Mouse (Mus musculus) liver, embryonic 14.5 days (tissue): ENCODE results near the gene Ufc1. TPM values are rescaled to one million over a fixed set of nuclear protein-coding genes. Genes with fewer than 3 reads are reported as not detected.

Experiments used
- ATAC-seq: fragments of 200-750 bp; cut with Nextera tagmentation; 2 replicates; pipeline ENCODE4 v1.8.0; 2017; ENCODE audit warnings: moderate number of reproducible peaks, mild to moderate bottlenecking, moderate library complexity; ENCODE audit not compliant: insufficient read depth
- DNase-seq, 3 experiments: peaks; one replicate each; pipeline ENCODE4 v3.0.0-alpha.2; 2012 to 2013; ENCODE audit warnings: low read depth in 3 of 3, low spot score in 3 of 3
- H3K27ac ChIP-seq: fragments of 300-500 bp; sonication (generic); 2 replicates; pipeline ENCODE4 v1.5.1; 2014; ENCODE audit warnings: moderate library complexity, mild to moderate bottlenecking, control low read depth, inconsistent platforms
- H3K27me3 ChIP-seq: fragments of 300-500 bp; sonication (generic); 2 replicates; pipeline ENCODE4 v1.6.1; 2014; ENCODE audit warnings: mild to moderate bottlenecking, low read length, moderate library complexity; ENCODE audit not compliant: control insufficient read depth, insufficient read depth
- H3K36me3 ChIP-seq: fragments of 300-500 bp; sonication (generic); replicated peaks from 2 replicates; pipeline ENCODE4 v1.6.1; 2014; ENCODE audit warnings: low read depth; ENCODE audit not compliant: control insufficient read depth, insufficient read depth
- H3K4me1 ChIP-seq, 2 experiments: fragments of 200-500 bp in 1 of 2; fragments of 300-500 bp in 1 of 2; sonication (generic) in 1 of 2; replicated peaks; 2 replicates each; pipeline ENCODE4 v1.6.1; 2012 to 2014; ENCODE audit warnings: antibody characterized with exemption in 1 of 2, inconsistent platforms in 1 of 2, low read length in 1 of 2; ENCODE audit not compliant: control insufficient read depth in 2 of 2, insufficient read depth in 2 of 2
- H3K4me2 ChIP-seq: fragments of 300-500 bp; sonication (generic); 2 replicates; pipeline ENCODE4 v1.6.1; 2014; ENCODE audit warnings: low read depth, mild to moderate bottlenecking, control low read depth, moderate library complexity
- H3K4me3 ChIP-seq, 2 experiments: fragments of 200-500 bp in 1 of 2; fragments of 300-500 bp in 1 of 2; sonication (generic) in 1 of 2; 2 replicates each; pipeline ENCODE4 v1.5.1; 2012 to 2014; ENCODE audit warnings: low read depth in 2 of 2, low read length in 2 of 2, mild to moderate bottlenecking in 2 of 2, control low read depth in 1 of 2, inconsistent platforms in 1 of 2, moderate library complexity in 1 of 2; ENCODE audit not compliant: insufficient read depth in 1 of 2
- H3K9ac ChIP-seq: fragments of 300-500 bp; sonication (generic); replicated peaks from 2 replicates; pipeline ENCODE4 v1.6.1; 2014; ENCODE audit warnings: mild to moderate bottlenecking, control low read depth, moderate library complexity
- H3K9me3 ChIP-seq: fragments of 300-500 bp; sonication (generic); 2 replicates; pipeline ENCODE4 v1.6.1; 2016; ENCODE audit warnings: low read length, mixed read lengths; ENCODE audit not compliant: control insufficient read depth
- CTCF ChIP-seq: IDR thresholded peaks from 2 replicates; pipeline ENCODE4 v1.5.1; 2016; ENCODE audit warnings: antibody characterized with exemption, low read depth, control low read depth
- EP300 ChIP-seq: IDR thresholded peaks from 2 replicates; pipeline ENCODE4 v1.6.1; 2016; ENCODE audit warnings: antibody characterized with exemption, low read depth
- WGBS: fragments of 180-500 bp; shearing (Covaris S2); extraction: QIAGEN DNeasy Blood & Tissue Kit; methylation state at CpG from one replicate; pipeline ENCODE4 v1.1.7; 2014; ENCODE audit not compliant: insufficient replicate concordance; 5-methylcytosine and 5-hydroxymethylcytosine counted together
- polyA plus RNA-seq, 2 experiments: library from polyadenylated mRNA; depleted of rRNA in 1 of 2; stranded (reverse) in 1 of 2; unstranded in 1 of 2; fragments of >200 nt; fragmentation: Nextera tagmentation in 1 of 2; extraction: Ambion mirVana in 1 of 2; gene quantifications; 2 replicates each; pipeline versions ENCODE4 v1.2.1 to v1.2.3; 2012 to 2014

Gene Ufc1
- polyA plus RNA-seq, 2 experiments = 23.3 to 45.8 TPM

- no peak overlapping the region for H3K27ac ChIP-seq
- H3K36me3 ChIP-seq = peaks cover 46% of the 10 kb centered on the region
- H3K4me3 ChIP-seq = no peak overlapping the region
- peaks cover 1 to 2% of the 10 kb centered on the region in 2 experiments; a peak in 3 of 4 replicates for H3K4me1 ChIP-seq
- no peak for DNase-seq
- TF ChIP-seq EP300 (no peak), CTCF (no peak)
- WGBS = 77% methylated on average over 10 of the region's 10 CpGs
- H3K27me3 ChIP-seq = no peaks in the 10 kb centered on the region
- ATAC-seq = no peak
- no peak overlapping the region for H3K9ac ChIP-seq
- no peaks in the 10 kb centered on the region for H3K9me3 ChIP-seq
- no peak overlapping the region for H3K4me2 ChIP-seq
Measured at GRCm38 (mm10) chr1:171240911-171241310, 53.9 kb downstream of the Ufc1 start.

- DNase-seq = no peak
- Histone ChIP-seq H3K27me3 (no peaks in the 10 kb centered on the region), H3K4me1 (no peaks in the 10 kb centered on the region; a peak in 1 of 4 replicates), H3K4me2 (no peak overlapping the region), H3K36me3 (peaks cover 51% of the 10 kb centered on the region), H3K27ac (no peak overlapping the region), H3K4me3 (no peak overlapping the region), H3K9me3 (no peaks in the 10 kb centered on the region), H3K9ac (no peak overlapping the region)
- no peak for ATAC-seq
- no peak for TF ChIP-seq EP300
- 74% methylated on average over 15 of the region's 15 CpGs for WGBS
Measured at GRCm38 (mm10) chr1:171239992-171240744, 54.7 kb downstream of the Ufc1 start.

Other genes with a start within 250 kb of the Ufc1 start
- gene Fcgr3, start 230.1 kb downstream of the Ufc1 start, polyA plus RNA-seq (2012; rRNA removed) = 12.7 and 14.6 TPM in 2 replicates
- 19.2 and 24.6 TPM in 2 replicates for gene Fcgr3, start 230.1 kb downstream of the Ufc1 start, polyA plus RNA-seq (2014; fragmentation: Nextera tagmentation; extraction: Ambion mirVana)
- gene Cfap126, start 181.1 kb downstream of the Ufc1 start, polyA plus RNA-seq (2012; rRNA removed) = 1.8 and 2.2 TPM in 2 replicates
- 1.9 and 2.6 TPM in 2 replicates for gene Cfap126, start 181.1 kb downstream of the Ufc1 start, polyA plus RNA-seq (2014; fragmentation: Nextera tagmentation; extraction: Ambion mirVana)
- gene Sdhc, start 144.4 kb downstream of the Ufc1 start, polyA plus RNA-seq (2012; rRNA removed) = 103 and 111 TPM in 2 replicates
- gene Sdhc, start 144.4 kb downstream of the Ufc1 start, polyA plus RNA-seq (2014; fragmentation: Nextera tagmentation; extraction: Ambion mirVana) = 147 and 165 TPM in 2 replicates
- gene Mpz, start 144.3 kb downstream of the Ufc1 start, polyA plus RNA-seq (2012; rRNA removed) = 0.04 and 0.25 TPM in 2 replicates
- gene Mpz, start 144.3 kb downstream of the Ufc1 start, polyA plus RNA-seq (2014; fragmentation: Nextera tagmentation; extraction: Ambion mirVana) = 0.14 TPM in 1 of 2 replicates, not detected in the other
- gene Pcp4l1, start 98.8 kb downstream of the Ufc1 start, polyA plus RNA-seq (2012; rRNA removed) = 0.94 and 1.0 TPM in 2 replicates
- gene Pcp4l1, start 98.8 kb downstream of the Ufc1 start, polyA plus RNA-seq (2014; fragmentation: Nextera tagmentation; extraction: Ambion mirVana) = 1.2 and 1.3 TPM in 2 replicates
- 1.0 TPM in 2 replicates for gene Nr1i3, start 81.1 kb downstream of the Ufc1 start, polyA plus RNA-seq (2012; rRNA removed)
- gene Nr1i3, start 81.1 kb downstream of the Ufc1 start, polyA plus RNA-seq (2014; fragmentation: Nextera tagmentation; extraction: Ambion mirVana) = 0.62 and 0.88 TPM in 2 replicates
- 9.4 and 11.0 TPM in 2 replicates for gene Tomm40l, start 72.5 kb downstream of the Ufc1 start, polyA plus RNA-seq (2012; rRNA removed)
- 16.0 and 17.5 TPM in 2 replicates for gene Tomm40l, start 72.5 kb downstream of the Ufc1 start, polyA plus RNA-seq (2014; fragmentation: Nextera tagmentation; extraction: Ambion mirVana)
- gene Apoa2, start 70.0 kb downstream of the Ufc1 start, polyA plus RNA-seq (2012; rRNA removed) = 2,859 and 3,167 TPM in 2 replicates
- gene Apoa2, start 70.0 kb downstream of the Ufc1 start, polyA plus RNA-seq (2014; fragmentation: Nextera tagmentation; extraction: Ambion mirVana) = 5,173 and 5,415 TPM in 2 replicates
- 50.1 and 74.3 TPM in 2 replicates for gene Fcer1g, start 60.7 kb downstream of the Ufc1 start, polyA plus RNA-seq (2012; rRNA removed)
- 87.8 and 104 TPM in 2 replicates for gene Fcer1g, start 60.7 kb downstream of the Ufc1 start, polyA plus RNA-seq (2014; fragmentation: Nextera tagmentation; extraction: Ambion mirVana)
- 0.11 and 0.17 TPM in 2 replicates for gene Adamts4, start 44.6 kb downstream of the Ufc1 start, polyA plus RNA-seq (2012; rRNA removed)
- gene Adamts4, start 44.6 kb downstream of the Ufc1 start, polyA plus RNA-seq (2014; fragmentation: Nextera tagmentation; extraction: Ambion mirVana) = 0.13 and 0.25 TPM in 2 replicates
- gene Ndufs2, start 43.6 kb downstream of the Ufc1 start, polyA plus RNA-seq (2012; rRNA removed) = 53.6 and 72.4 TPM in 2 replicates
- 136 TPM in 2 replicates for gene Ndufs2, start 43.6 kb downstream of the Ufc1 start, polyA plus RNA-seq (2014; fragmentation: Nextera tagmentation; extraction: Ambion mirVana)
- 14.5 and 14.7 TPM in 2 replicates for gene B4galt3, start 24.7 kb downstream of the Ufc1 start, polyA plus RNA-seq (2012; rRNA removed)
- gene B4galt3, start 24.7 kb downstream of the Ufc1 start, polyA plus RNA-seq (2014; fragmentation: Nextera tagmentation; extraction: Ambion mirVana) = 12.7 and 17.3 TPM in 2 replicates
- gene Ppox, start 13.8 kb downstream of the Ufc1 start, polyA plus RNA-seq (2012; rRNA removed) = 161 and 178 TPM in 2 replicates
- 170 and 191 TPM in 2 replicates for gene Ppox, start 13.8 kb downstream of the Ufc1 start, polyA plus RNA-seq (2014; fragmentation: Nextera tagmentation; extraction: Ambion mirVana)
- gene Usp21, start 7.0 kb downstream of the Ufc1 start, polyA plus RNA-seq (2012; rRNA removed) = 17.1 and 18.0 TPM in 2 replicates
- 17.4 and 21.6 TPM in 2 replicates for gene Usp21, start 7.0 kb downstream of the Ufc1 start, polyA plus RNA-seq (2014; fragmentation: Nextera tagmentation; extraction: Ambion mirVana)
- 15.3 and 15.8 TPM in 2 replicates for gene Dedd, start 34.1 kb upstream of the Ufc1 start, polyA plus RNA-seq (2012; rRNA removed)
- gene Dedd, start 34.1 kb upstream of the Ufc1 start, polyA plus RNA-seq (2014; fragmentation: Nextera tagmentation; extraction: Ambion mirVana) = 16.5 and 18.9 TPM in 2 replicates
- 23.4 and 24.0 TPM in 2 replicates for gene Nit1, start 50.6 kb upstream of the Ufc1 start, polyA plus RNA-seq (2012; rRNA removed)
- gene Nit1, start 50.6 kb upstream of the Ufc1 start, polyA plus RNA-seq (2014; fragmentation: Nextera tagmentation; extraction: Ambion mirVana) = 22.1 and 23.3 TPM in 2 replicates
- 7.9 and 36.2 TPM in 2 replicates for gene Pfdn2, start 50.6 kb upstream of the Ufc1 start, polyA plus RNA-seq (2012; rRNA removed)
- 19.9 and 20.7 TPM in 2 replicates for gene Pfdn2, start 50.6 kb upstream of the Ufc1 start, polyA plus RNA-seq (2014; fragmentation: Nextera tagmentation; extraction: Ambion mirVana)
- 0.27 and 0.39 TPM in 2 replicates for gene Klhdc9, start 65.8 kb upstream of the Ufc1 start, polyA plus RNA-seq (2012; rRNA removed)
- gene Klhdc9, start 65.8 kb upstream of the Ufc1 start, polyA plus RNA-seq (2014; fragmentation: Nextera tagmentation; extraction: Ambion mirVana) = 0.49 and 0.70 TPM in 2 replicates
- gene Nectin4, start 75.1 kb upstream of the Ufc1 start, polyA plus RNA-seq (2012; rRNA removed) = 0.09 and 0.12 TPM in 2 replicates
- gene Nectin4, start 75.1 kb upstream of the Ufc1 start, polyA plus RNA-seq (2014; fragmentation: Nextera tagmentation; extraction: Ambion mirVana) = 0.04 and 0.06 TPM in 2 replicates
- gene Arhgap30, start 93.9 kb upstream of the Ufc1 start, polyA plus RNA-seq (2012; rRNA removed) = 2.2 and 3.0 TPM in 2 replicates
- 1.8 and 1.9 TPM in 2 replicates for gene Arhgap30, start 93.9 kb upstream of the Ufc1 start, polyA plus RNA-seq (2014; fragmentation: Nextera tagmentation; extraction: Ambion mirVana)
- gene Usf1, start 116.3 kb upstream of the Ufc1 start, polyA plus RNA-seq (2012; rRNA removed) = 13.4 and 16.9 TPM in 2 replicates
- gene Usf1, start 116.3 kb upstream of the Ufc1 start, polyA plus RNA-seq (2014; fragmentation: Nextera tagmentation; extraction: Ambion mirVana) = 15.0 and 18.9 TPM in 2 replicates
- 0.60 and 0.90 TPM in 2 replicates for gene Tstd1, start 123.8 kb upstream of the Ufc1 start, polyA plus RNA-seq (2012; rRNA removed)
- 0.19 and 0.75 TPM in 2 replicates for gene Tstd1, start 123.8 kb upstream of the Ufc1 start, polyA plus RNA-seq (2014; fragmentation: Nextera tagmentation; extraction: Ambion mirVana)
- gene F11r, start 142.5 kb upstream of the Ufc1 start, polyA plus RNA-seq (2012; rRNA removed) = 11.9 TPM in 2 replicates
- gene F11r, start 142.5 kb upstream of the Ufc1 start, polyA plus RNA-seq (2014; fragmentation: Nextera tagmentation; extraction: Ambion mirVana) = 13.6 and 14.0 TPM in 2 replicates
- gene Alyref2, start 208.5 kb upstream of the Ufc1 start, polyA plus RNA-seq (2012; rRNA removed) = 1.7 and 2.5 TPM in 2 replicates
- 2.4 and 2.9 TPM in 2 replicates for gene Alyref2, start 208.5 kb upstream of the Ufc1 start, polyA plus RNA-seq (2014; fragmentation: Nextera tagmentation; extraction: Ambion mirVana)
- gene Itln1, start 240.3 kb upstream of the Ufc1 start, polyA plus RNA-seq (2012; rRNA removed) = not detected in 2 replicates
- gene Itln1, start 240.3 kb upstream of the Ufc1 start, polyA plus RNA-seq (2014; fragmentation: Nextera tagmentation; extraction: Ambion mirVana) = not detected in 2 replicates